Mouse (Mus musculus): ENCODE data around the gene Nsun5. TPM values are rescaled to one million over a fixed set of nuclear protein-coding genes. Genes with fewer than 3 reads are reported as not detected.
A peak's percentile ranks its signal among the peaks of the same experiment; 100 is the strongest.
"Not testable (repeated sequence)": the region's sequence is repeated elsewhere in the genome, so short reads cannot be mapped to it uniquely, and the experiment has no call there.

Nsun5 gene
- total RNA-seq, 2 experiments from 2014 or later = 7.8 to 9.2 TPM

GRCm38 (mm10) chr5:135353564-135353963 is 16.2 kb upstream of the Nsun5 start:
- TF ChIP-seq CTCF (IDR thresholded peaks at IDR 0.05) = peak; percentile 37; the same call in 1 of the 2 replicates
- H3K4me3 ChIP-seq = no peak overlapping the region
- H3K27ac ChIP-seq = no peak overlapping the region
- DNase-seq = no peak
- intact Hi-C loops (cut with DNase I) = no loop called here

GRCm38 (mm10) chr5:135356090-135356489 is 13.7 kb upstream of the Nsun5 start:
- DNase-seq = no peak
- Histone ChIP-seq H3K27ac (no peak overlapping the region), H3K4me3 (no peak overlapping the region)
- intact Hi-C loops (cut with DNase I) = no loop called here
- TF ChIP-seq CTCF (IDR thresholded peaks at IDR 0.05) = no peak

- H3K4me3 ChIP-seq = no peak overlapping the region
- no peak overlapping the region for H3K27ac ChIP-seq
- peak; percentile 25 for DNase-seq
- TF ChIP-seq CTCF (IDR thresholded peaks at IDR 0.05) = no peak
- intact Hi-C loops (cut with DNase I) = no loop called here
Observed at GRCm38 (mm10) chr5:135357556-135357955, 12.2 kb upstream of the Nsun5 start.

- DNase-seq = no peak
- TF ChIP-seq CTCF (IDR thresholded peaks at IDR 0.05) = no peak
- no peak overlapping the region for H3K4me3 ChIP-seq
- H3K27ac ChIP-seq = no peak overlapping the region
- intact Hi-C loops (cut with DNase I) = loop anchor here (10.0 kb wide), 1 partner anchor 125 kb away; no protein-coding TSS in a partner anchor
Observed at GRCm38 (mm10) chr5:135359772-135360171, 10.0 kb upstream of the Nsun5 start.

- Histone ChIP-seq H3K27ac (no peak overlapping the region), H3K4me3 (no peak overlapping the region)
- TF ChIP-seq CTCF (IDR thresholded peaks at IDR 0.05) = no peak
- intact Hi-C loops (cut with DNase I) = loop anchor here (10.0 kb wide), 1 partner anchor 128 kb away; no protein-coding TSS in a partner anchor
- DNase-seq = no peak
Observed at GRCm38 (mm10) chr5:135362572-135362971, 7.2 kb upstream of the Nsun5 start.

GRCm38 (mm10) chr5:135363540-135363939 is 6.2 kb upstream of the Nsun5 start:
- intact Hi-C loops (cut with DNase I) = loop anchor here (10.0 kb wide), 1 partner anchor 129 kb away; no protein-coding TSS in a partner anchor
- H3K27ac ChIP-seq = no peak overlapping the region
- H3K4me3 ChIP-seq = no peak overlapping the region
- peak; percentile 34 for DNase-seq
- peak; percentile 55 for TF ChIP-seq CTCF (IDR thresholded peaks at IDR 0.05)

GRCm38 (mm10) chr5:135367841-135368240 is 1.9 kb upstream of the Nsun5 start:
- peak; percentile 80 for TF ChIP-seq CTCF (IDR thresholded peaks at IDR 0.05)
- Histone ChIP-seq H3K4me3 (no peak overlapping the region), H3K27ac (no peak overlapping the region)
- intact Hi-C loops (cut with DNase I) = loop anchor here (10.0 kb wide), 1 partner anchor 133 kb away; no protein-coding TSS in a partner anchor
- DNase-seq = no peak

GRCm38 (mm10) chr5:135368312-135368711 is 1.4 kb upstream of the Nsun5 start:
- no peak for DNase-seq
- Histone ChIP-seq H3K4me3 (no peak overlapping the region), H3K27ac (no peak overlapping the region)
- no peak for TF ChIP-seq CTCF (IDR thresholded peaks at IDR 0.05)
- intact Hi-C loops (cut with DNase I) = loop anchor here (10.0 kb wide), 1 partner anchor 134 kb away; no protein-coding TSS in a partner anchor

- not testable (repeated sequence) for DNase-seq
- intact Hi-C loops (cut with DNase I) = loop anchor here (10.0 kb wide), 1 partner anchor 134 kb away; no protein-coding TSS in a partner anchor
- peak overlapping the region; percentile 91 for H3K27ac ChIP-seq
- H3K4me3 ChIP-seq = peak overlapping the region; percentile 98
Observed at GRCm38 (mm10) chr5:135369196-135369595, 557 bp upstream of the Nsun5 start.

GRCm38 (mm10) chr5:135371195-135371594 is 1.4 kb downstream of the Nsun5 start:
- Histone ChIP-seq H3K27ac (no peak overlapping the region), H3K4me3 (no peak overlapping the region)
- TF ChIP-seq CTCF (IDR thresholded peaks at IDR 0.05) = no peak
- DNase-seq = no peak
- intact Hi-C loops (cut with DNase I) = no loop called here

- Histone ChIP-seq H3K27ac (no peak overlapping the region), H3K4me3 (no peak overlapping the region)
- intact Hi-C loops (cut with DNase I) = no loop called here
- peak; percentile 23; the same call in 1 of the 2 replicates for TF ChIP-seq CTCF (IDR thresholded peaks at IDR 0.05)
- no peak for DNase-seq
Observed at GRCm38 (mm10) chr5:135373601-135374000, 3.8 kb downstream of the Nsun5 start.

- H3K4me3 ChIP-seq = no peak overlapping the region
- H3K27ac ChIP-seq = no peak overlapping the region
- peak; percentile 51 for DNase-seq
Observed at GRCm38 (mm10) chr5:135375167-135375566, 5.4 kb downstream of the Nsun5 start.

GRCm38 (mm10) chr5:135376341-135376740 is 6.6 kb downstream of the Nsun5 start:
- intact Hi-C loops (cut with DNase I) = no loop called here
- H3K4me3 ChIP-seq = no peak overlapping the region
- no peak overlapping the region for H3K27ac ChIP-seq
- no peak for TF ChIP-seq CTCF (IDR thresholded peaks at IDR 0.05)
- DNase-seq = no peak

More at GRCm38 (mm10) chr5:135375167-135375566, 5.4 kb downstream of the Nsun5 start:
- intact Hi-C loops (cut with DNase I) = no loop called here
- no peak for TF ChIP-seq CTCF (IDR thresholded peaks at IDR 0.05)

GRCm38 (mm10) chr5:135380681-135381080 is 10.9 kb downstream of the Nsun5 start:
- Histone ChIP-seq H3K27ac (no peak overlapping the region), H3K4me3 (no peak overlapping the region)
- no peak for DNase-seq
- intact Hi-C loops (cut with DNase I) = no loop called here
- TF ChIP-seq CTCF (IDR thresholded peaks at IDR 0.05) = no peak

Measured in gastrocnemius, adult 2 months (tissue).